Mouse (Mus musculus): ENCODE data around the gene Vps33a. TPM values are rescaled to one million over a fixed set of nuclear protein-coding genes. Genes with fewer than 3 reads are reported as not detected.

The Vps33a gene
- polyA plus RNA-seq, 1 experiment from 2014 or later = 27.8 TPM

GRCm38 (mm10) chr5:123501973-123502372 lies 70.9 kb downstream of the Vps33a start:
- no peak overlapping the region for H3K4me3 ChIP-seq (replicated peaks)
- H3K27ac ChIP-seq (replicated peaks) = no peak overlapping the region
- H3K4me2 ChIP-seq (replicated peaks) = no peak overlapping the region
- H3K9ac ChIP-seq = no peak overlapping the region
- 78% methylated on average over 4 of the region's 4 CpGs for WGBS
- ATAC-seq (ENCODE audit: insufficient number of reproducible peaks, low FRiP score, low TSS enrichment, low read depth) = no peak
- H3K9me3 ChIP-seq (replicated peaks) = no peaks in the 10 kb centered on the region
- peaks cover 4% of the 10 kb centered on the region; the same call in 1 of the 2 replicates for H3K27me3 ChIP-seq
- H3K36me3 ChIP-seq = no peaks in the 10 kb centered on the region
- 0 out of 2 replicates have a peak, but pooled peaks cover 10% of the 10 kb centered on the region for H3K4me1 ChIP-seq

DNA sequence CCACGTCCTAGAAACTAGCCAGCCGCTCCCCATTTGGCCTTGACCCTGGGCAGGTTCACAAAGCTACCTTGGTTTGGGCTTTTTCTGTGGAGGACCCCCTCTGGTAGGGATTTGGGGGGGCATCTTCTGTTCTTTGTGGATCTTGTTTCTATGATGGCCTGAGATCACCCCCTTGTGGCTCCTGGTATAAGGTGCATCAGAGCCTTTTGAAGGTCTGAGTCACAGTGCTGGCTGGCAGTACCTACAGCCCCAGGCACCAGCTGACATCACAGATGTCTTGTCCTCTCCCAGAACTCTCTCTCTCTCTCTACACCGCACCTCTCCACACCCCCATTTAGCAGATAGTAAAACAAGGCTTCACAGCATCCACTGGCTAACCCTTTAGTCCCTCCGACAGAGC lies 73.1 kb downstream of the Vps33a start:
- H3K27me3 ChIP-seq = 0 out of 2 replicates have a peak, but pooled peaks cover 4% of the 10 kb centered on the region
- no peak overlapping the region for H3K4me2 ChIP-seq (replicated peaks)
- H3K9ac ChIP-seq = no peak overlapping the region
- H3K9me3 ChIP-seq (replicated peaks) = no peaks in the 10 kb centered on the region
- no peak overlapping the region for H3K4me3 ChIP-seq (replicated peaks)
- ATAC-seq (ENCODE audit: insufficient number of reproducible peaks, low FRiP score, low TSS enrichment, low read depth) = no peak
- no peaks in the 10 kb centered on the region for H3K36me3 ChIP-seq
- WGBS = 48% methylated on average over 4 of the region's 4 CpGs
- no peak overlapping the region for H3K27ac ChIP-seq (replicated peaks)
- 0 out of 2 replicates have a peak, but pooled peaks cover 10% of the 10 kb centered on the region for H3K4me1 ChIP-seq

GRCm38 (mm10) chr5:123489935-123490334 lies 82.9 kb downstream of the Vps33a start:
- no peak overlapping the region for H3K27ac ChIP-seq (replicated peaks)
- ATAC-seq (ENCODE audit: insufficient number of reproducible peaks, low FRiP score, low TSS enrichment, low read depth) = no peak
- H3K4me2 ChIP-seq (replicated peaks) = no peak overlapping the region
- no peaks in the 10 kb centered on the region for H3K9me3 ChIP-seq (replicated peaks)
- 41% methylated on average over 9 of the region's 9 CpGs for WGBS
- no peaks in the 10 kb centered on the region for H3K36me3 ChIP-seq
- no peaks in the 10 kb centered on the region for H3K4me1 ChIP-seq
- no peak overlapping the region for H3K4me3 ChIP-seq (replicated peaks)
- H3K9ac ChIP-seq = no peak overlapping the region
- H3K27me3 ChIP-seq = no peaks in the 10 kb centered on the region

DNA sequence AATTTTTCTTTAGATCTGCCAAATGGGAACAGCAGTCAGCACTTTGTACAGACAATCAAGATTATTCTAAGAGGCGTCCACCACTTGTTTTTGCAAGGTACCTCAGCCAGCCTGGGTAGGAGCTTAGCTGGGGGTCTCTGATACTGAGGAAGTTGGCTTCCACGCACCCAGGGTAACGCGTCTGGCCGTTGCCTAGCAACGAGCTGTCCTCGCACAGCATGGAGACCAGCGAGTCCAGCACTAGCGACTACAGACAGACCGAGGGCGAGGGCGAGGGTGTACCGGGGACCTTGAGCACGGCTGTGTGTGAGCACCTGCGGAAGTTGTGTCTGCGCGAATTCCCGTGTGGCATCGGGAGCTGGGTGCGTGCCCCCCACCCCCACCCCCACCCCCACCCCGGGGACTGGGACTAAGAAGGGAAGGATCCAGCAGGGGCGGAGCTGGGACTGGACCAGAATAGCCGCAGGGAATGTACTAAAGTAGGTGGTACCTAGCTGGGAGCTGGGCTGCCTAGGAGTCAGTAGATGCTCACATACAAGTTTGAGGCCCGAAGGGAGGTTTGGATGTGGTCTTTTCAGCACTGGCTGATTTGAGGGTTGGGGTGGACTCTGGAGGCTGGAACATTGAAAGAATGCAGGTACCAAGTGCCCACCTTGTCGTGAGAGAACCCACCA lies 83.6 kb downstream of the Vps33a start, which contains the start of the genes Lrrc43 and Il31:
Gene Lrrc43, plus strand, starts transcription at position 194 of the 674 bp plus-strand sequence.
Gene Il31, minus strand, starts transcription at position 378 of the 674 bp plus-strand sequence.
- ATAC-seq (ENCODE audit: insufficient number of reproducible peaks, low FRiP score, low TSS enrichment, low read depth) = 0 out of 2 replicates have a peak, but pooled peaks have one; percentile 39
- Histone ChIP-seq H3K4me1 (no peaks in the 10 kb centered on the region), H3K4me3 (replicated peaks) (no peak within 1 kb of the TSS), H3K27ac (replicated peaks) (no peak within 1 kb of the TSS), H3K4me2 (replicated peaks) (peak within 1 kb of the TSS; percentile 28), H3K9me3 (replicated peaks) (no peaks in the 10 kb centered on the region), H3K27me3 (no peaks in the 10 kb centered on the region), H3K36me3 (no peaks in the 10 kb centered on the region), H3K9ac (no peak within 1 kb of the TSS)
- 6% methylated on average over 25 of the region's 25 CpGs for WGBS

DNA sequence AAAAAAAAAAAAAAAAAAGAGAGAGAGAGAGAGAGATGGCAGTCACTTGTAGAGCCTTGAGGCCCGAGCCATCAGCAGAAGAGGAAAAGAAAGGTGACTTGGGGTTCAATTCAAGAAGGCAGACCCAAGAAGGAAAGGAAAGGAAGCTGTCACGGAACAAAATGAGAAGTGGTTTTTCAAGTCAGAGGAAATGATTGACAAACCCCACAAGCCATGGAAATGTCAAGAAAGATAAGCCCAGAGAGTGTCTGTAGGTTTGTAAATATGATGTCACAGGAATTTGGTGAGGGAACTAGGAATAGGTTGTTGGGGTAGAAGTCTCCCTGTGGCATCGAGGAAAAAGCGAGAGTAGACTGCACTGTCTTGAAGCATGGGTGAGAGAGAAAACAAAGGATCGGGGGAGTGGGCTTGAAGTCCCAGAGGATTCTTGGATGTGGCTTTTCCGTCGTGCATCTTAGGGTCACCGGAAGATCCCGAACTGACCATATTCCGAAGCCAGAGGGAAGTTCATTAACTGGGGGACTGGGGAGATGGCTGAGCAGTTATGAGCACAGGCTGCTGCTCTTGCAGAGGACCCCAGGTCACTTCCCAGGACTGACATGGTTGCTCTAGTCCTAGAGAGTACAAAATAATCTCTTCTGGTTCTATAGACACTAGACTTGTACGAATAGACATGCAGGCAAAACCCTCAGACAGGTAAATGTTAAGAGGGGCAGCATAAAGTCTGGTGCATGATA lies 85.0 kb downstream of the Vps33a start:
- Histone ChIP-seq H3K4me2 (replicated peaks) (no peak overlapping the region), H3K9me3 (replicated peaks) (no peaks in the 10 kb centered on the region), H3K27me3 (no peaks in the 10 kb centered on the region), H3K36me3 (no peaks in the 10 kb centered on the region), H3K4me3 (replicated peaks) (no peak overlapping the region), H3K9ac (no peak overlapping the region), H3K4me1 (no peaks in the 10 kb centered on the region), H3K27ac (replicated peaks) (no peak overlapping the region)
- 81% methylated on average over 11 of the region's 11 CpGs for WGBS
- ATAC-seq (ENCODE audit: insufficient number of reproducible peaks, low FRiP score, low TSS enrichment, low read depth) = no peak

Small RNAs within 50 kb of the gene (microRNA-seq; reads per million reads assigned to microRNA genes)
- gene Mir7647 (ENCODE audit: borderline number of aligned reads) = 1.0 reads per million

Other genes with a start within 250 kb of the Vps33a start
- 28.9 and 31.0 TPM in 2 replicates for gene Bcl7a, start 229.2 kb downstream of the Vps33a start, polyA plus RNA-seq (2015; fragmentation: Nextera tagmentation; extraction: Ambion mirVana)
- gene Mlxip, start 178.2 kb downstream of the Vps33a start, polyA plus RNA-seq (2015; fragmentation: Nextera tagmentation; extraction: Ambion mirVana) = 17.9 and 20.7 TPM in 2 replicates
- 1.1 and 1.5 TPM in 2 replicates for gene Lrrc43, start 83.7 kb downstream of the Vps33a start, polyA plus RNA-seq (2015; fragmentation: Nextera tagmentation; extraction: Ambion mirVana)
- gene Il31, start 83.5 kb downstream of the Vps33a start, polyA plus RNA-seq (2015; fragmentation: Nextera tagmentation; extraction: Ambion mirVana) = not detected in 2 replicates
- gene B3gnt4, start 62.6 kb downstream of the Vps33a start, polyA plus RNA-seq (2015; fragmentation: Nextera tagmentation; extraction: Ambion mirVana) = 0.49 and 1.1 TPM in 2 replicates
- gene Diablo, start 48.9 kb downstream of the Vps33a start, polyA plus RNA-seq (2015; fragmentation: Nextera tagmentation; extraction: Ambion mirVana) = 108 and 114 TPM in 2 replicates
- 0.46 and 0.68 TPM in 2 replicates for gene Gm49027, start 47.5 kb downstream of the Vps33a start, polyA plus RNA-seq (2015; fragmentation: Nextera tagmentation; extraction: Ambion mirVana)
- 43.0 and 44.7 TPM in 2 replicates for gene Clip1, start 111.6 kb upstream of the Vps33a start, polyA plus RNA-seq (2015; fragmentation: Nextera tagmentation; extraction: Ambion mirVana)
- 66.6 and 73.6 TPM in 2 replicates for gene Zcchc8, start 148.1 kb upstream of the Vps33a start, polyA plus RNA-seq (2015; fragmentation: Nextera tagmentation; extraction: Ambion mirVana)
- 111 and 113 TPM in 2 replicates for gene Rsrc2, start 176.4 kb upstream of the Vps33a start, polyA plus RNA-seq (2015; fragmentation: Nextera tagmentation; extraction: Ambion mirVana)
- gene Kntc1, start 176.7 kb upstream of the Vps33a start, polyA plus RNA-seq (2015; fragmentation: Nextera tagmentation; extraction: Ambion mirVana) = 19.8 and 19.9 TPM in 2 replicates